Mouse (Mus musculus) left cerebral cortex, postnatal 4 days (tissue): Measurements from ENCODE around the gene Usp3. TPM values are rescaled to one million over a fixed set of nuclear protein-coding genes. Genes with fewer than 3 reads are reported as not detected.

Experiments
- DNase-seq: peaks from one replicate; pipeline ENCODE4 v3.0.0-alpha.2; 2022
- intact Hi-C: fragments of 180-260 bp; cut with DNase I; formaldehyde crosslinking; loops from one replicate; pipeline ENCODE4 v1.15.1; 2025
- total RNA-seq, 2 experiments: library from RNA; stranded (reverse); gene quantifications; 2 replicates each; pipeline ENCODE4 v1.2.3; 2021

The Usp3 gene
- total RNA-seq, 2 experiments from 2014 or later = 60.7 to 67.3 TPM

- intact Hi-C loops = no loop called here
- no peak for DNase-seq
These were observed 11.6 kb upstream of the Usp3 start for GRCm38 (mm10) chr9:66604349-66605206.

GRCm38 (mm10) chr9:66603907-66604306, 11.0 kb upstream of the Usp3 start:
- intact Hi-C loops = no loop called here
- no peak for DNase-seq

- no peak for DNase-seq
- intact Hi-C loops = no loop called here
These were observed 8.1 kb upstream of the Usp3 start for GRCm38 (mm10) chr9:66601006-66601405.

GRCm38 (mm10) chr9:66600551-66600950, 7.6 kb upstream of the Usp3 start:
- no peak for DNase-seq
- intact Hi-C loops = no loop called here

- intact Hi-C loops = no loop called here
- DNase-seq = no peak
These were observed 6.6 kb upstream of the Usp3 start for GRCm38 (mm10) chr9:66599577-66599976.

GRCm38 (mm10) chr9:66598636-66599035, 5.7 kb upstream of the Usp3 start:
- intact Hi-C loops = no loop called here
- DNase-seq = no peak

- intact Hi-C loops = no loop called here
- no peak for DNase-seq
These were observed 4.7 kb upstream of the Usp3 start for GRCm38 (mm10) chr9:66597480-66598215.

- no peak for DNase-seq
- intact Hi-C loops = no loop called here
These were observed 4.1 kb upstream of the Usp3 start for GRCm38 (mm10) chr9:66597076-66597475.

- peak; percentile 17 for DNase-seq
- intact Hi-C loops = no loop called here
These were observed 3.1 kb upstream of the Usp3 start for GRCm38 (mm10) chr9:66595722-66596675.

- intact Hi-C loops = no loop called here
- DNase-seq = no peak
These were observed 1.1 kb upstream of the Usp3 start for GRCm38 (mm10) chr9:66594061-66594460.

GRCm38 (mm10) chr9:66593613-66593969, 649 bp upstream of the Usp3 start:
- intact Hi-C loops = no loop called here
- peak; percentile 13 for DNase-seq

GRCm38 (mm10) chr9:66591851-66592645, 894 bp downstream of the Usp3 start:
- intact Hi-C loops = no loop called here
- peak; percentile 34 for DNase-seq

GRCm38 (mm10) chr9:66590051-66590450, 2.9 kb downstream of the Usp3 start:
- intact Hi-C loops = no loop called here

GRCm38 (mm10) chr9:66587016-66587415, 5.9 kb downstream of the Usp3 start:
- DNase-seq = no peak
- intact Hi-C loops = no loop called here

More at GRCm38 (mm10) chr9:66590051-66590450, 2.9 kb downstream of the Usp3 start:
- DNase-seq = no peak

- DNase-seq = no peak
These were observed 6.4 kb downstream of the Usp3 start for GRCm38 (mm10) chr9:66586533-66586932.

GRCm38 (mm10) chr9:66585191-66585590, 7.8 kb downstream of the Usp3 start:
- intact Hi-C loops = no loop called here
- no peak for DNase-seq

More at GRCm38 (mm10) chr9:66586533-66586932, 6.4 kb downstream of the Usp3 start:
- intact Hi-C loops = no loop called here

- intact Hi-C loops = no loop called here
- DNase-seq = no peak
These were observed 8.8 kb downstream of the Usp3 start for GRCm38 (mm10) chr9:66584176-66584575.

- no peak for DNase-seq
- intact Hi-C loops = no loop called here
These were observed 9.7 kb downstream of the Usp3 start for GRCm38 (mm10) chr9:66583244-66583643.

GRCm38 (mm10) chr9:66581694-66582093, 11.2 kb downstream of the Usp3 start:
- intact Hi-C loops = no loop called here
- no peak for DNase-seq

GRCm38 (mm10) chr9:66580722-66581121, 12.2 kb downstream of the Usp3 start:
- DNase-seq = no peak
- intact Hi-C loops = no loop called here
